ENCODE assay signal across 29 mouse cellular contexts in genomic region chr10:80445052-80445451, GRCm38 (mm10). TPM values are rescaled to one million over a fixed set of nuclear protein-coding genes. Genes with fewer than 3 reads are reported as not detected.
DNase-seq lines count a peak whose midpoint lies in the region; ATAC-seq lines count a peak whose summit lies in the region.
"Had no signal": no experiment of that assay in that cellular context is flagged by ENCODE, and none has a peak within 500 bp of the region (broad histone marks: within the 10 kb centered on the region; RNA-seq: fewer than 3 reads in every experiment).

No protein-coding gene starts in this region.

- peaks cover 12% of the 10 kb centered on the region for H3K4me1 ChIP-seq in hindbrain, embryonic 12.5 days
- peaks cover 33% of the 10 kb centered on the region for H3K4me1 ChIP-seq in hindbrain, embryonic 10.5 days (replicated peaks)
- peaks cover 7% of the 10 kb centered on the region for H3K4me1 ChIP-seq in midbrain, embryonic 13.5 days (replicated peaks)
- H3K4me1 ChIP-seq in midbrain, embryonic 11.5 days (ENCODE audit: control insufficient read depth, insufficient read depth, low read length): peaks cover 4% of the 10 kb centered on the region; the same call in 1 of the 2 replicates
- H3K4me1 ChIP-seq in embryonic facial prominence, embryonic 14.5 days (ENCODE audit: control insufficient read depth, insufficient read depth, low read length): no peaks in the 10 kb centered on the region

- 43% methylated on average over 1 of the region's 1 CpGs for WGBS in hindbrain, embryonic 12.5 days
- 42% methylated on average over 1 of the region's 1 CpGs for WGBS in hindbrain, embryonic 10.5 days
- 50% methylated on average over 1 of the region's 1 CpGs for WGBS in midbrain, embryonic 13.5 days
- 59% methylated on average over 1 of the region's 1 CpGs for WGBS in midbrain, embryonic 11.5 days
- 43% methylated on average over 1 of the region's 1 CpGs for WGBS in embryonic facial prominence, embryonic 14.5 days

- H3K4me2 ChIP-seq in hindbrain, embryonic 12.5 days (replicated peaks): no peak overlapping the region
- H3K4me2 ChIP-seq in midbrain, embryonic 13.5 days (replicated peaks): no peak overlapping the region
- no peak overlapping the region for H3K4me2 ChIP-seq in midbrain, embryonic 11.5 days
- H3K4me2 ChIP-seq in embryonic facial prominence, embryonic 14.5 days (ENCODE audit: low read depth, low read length): no peak overlapping the region
- H3K4me2 ChIP-seq: forebrain, embryonic 15.5 days; heart, embryonic 13.5 days; hindbrain, embryonic 14.5 days; stomach, embryonic 15.5 days had no signal

- peak; percentile 45 to 46 for DNase-seq in cerebellum, postnatal 10 days
- no peak for DNase-seq in cerebellum, adult 8-10 months
- DNase-seq in hindbrain, embryonic 10.5 days (ENCODE audit: low spot score): no peak
- DNase-seq in midbrain, embryonic 11.5 days (ENCODE audit: low spot score, missing footprints): no peak
- DNase-seq in embryonic facial prominence, embryonic 14.5 days (ENCODE audit: low spot score): no peak
- DNase-seq: cerebellum, adult 11-12 months; gastrocnemius, postnatal 25 days; heart, adult 18-20 months; heart, postnatal 36 days; kidney, adult 2 months; kidney, postnatal 36 days; lung, adult 2 months; right cerebral cortex, postnatal 25 days; thymus, adult 2 months had no signal

- H3K9ac ChIP-seq in hindbrain, embryonic 12.5 days: 0 out of 2 replicates have a peak overlapping the region, but pooled peaks have one; percentile 50
- peak overlapping the region; percentile 36; the same call in 1 of the 2 replicates for H3K9ac ChIP-seq in midbrain, embryonic 13.5 days (replicated peaks)
- H3K9ac ChIP-seq in midbrain, embryonic 11.5 days (ENCODE audit: low read length): no peak overlapping the region
- 0 out of 2 replicates have a peak overlapping the region, but pooled peaks have one; percentile 23 for H3K9ac ChIP-seq in embryonic facial prominence, embryonic 14.5 days (ENCODE audit: low read depth, low read length)
- H3K9ac ChIP-seq: forebrain, embryonic 15.5 days; liver, embryonic 14.5 days; stomach, embryonic 15.5 days had no signal

- no peaks in the 10 kb centered on the region for H3K36me3 ChIP-seq in hindbrain, embryonic 12.5 days
- H3K36me3 ChIP-seq in hindbrain, embryonic 10.5 days: no peaks in the 10 kb centered on the region
- H3K36me3 ChIP-seq in midbrain, embryonic 13.5 days: no peaks in the 10 kb centered on the region
- no peaks in the 10 kb centered on the region for H3K36me3 ChIP-seq in midbrain, embryonic 11.5 days (ENCODE audit: control insufficient read depth, insufficient read depth, low read length)
- no peaks in the 10 kb centered on the region for H3K36me3 ChIP-seq in embryonic facial prominence, embryonic 14.5 days (ENCODE audit: control insufficient read depth, insufficient read depth, low read length)
- H3K36me3 ChIP-seq: forebrain, embryonic 15.5 days; heart, embryonic 13.5 days; midbrain, embryonic 10.5 days; stomach, embryonic 15.5 days had no signal

- no peak for ATAC-seq in hindbrain, embryonic 12.5 days (ENCODE audit: low FRiP score)
- no peak for ATAC-seq in midbrain, embryonic 13.5 days
- no peak for ATAC-seq in midbrain, embryonic 11.5 days (ENCODE audit: low FRiP score)
- ATAC-seq in embryonic facial prominence, embryonic 14.5 days (ENCODE audit: low read depth): no peak
- ATAC-seq: Patski had no signal

- no peak overlapping the region for H3K4me3 ChIP-seq in hindbrain, embryonic 12.5 days
- H3K4me3 ChIP-seq in hindbrain, embryonic 10.5 days: no peak overlapping the region
- no peak overlapping the region for H3K4me3 ChIP-seq in midbrain, embryonic 13.5 days (replicated peaks)
- no peak overlapping the region for H3K4me3 ChIP-seq in midbrain, embryonic 11.5 days (ENCODE audit: low read depth, low read length)
- H3K4me3 ChIP-seq in embryonic facial prominence, embryonic 14.5 days (ENCODE audit: low read depth, low read length): no peak overlapping the region
- H3K4me3 ChIP-seq: forebrain, embryonic 15.5 days; heart, embryonic 13.5 days; layer of hippocampus, adult 2 months; left cerebral cortex, adult 2 months; midbrain, embryonic 10.5 days; myocyte; stomach, embryonic 15.5 days had no signal

- peaks cover 52% of the 10 kb centered on the region for H3K27me3 ChIP-seq in hindbrain, embryonic 12.5 days
- H3K27me3 ChIP-seq in hindbrain, embryonic 10.5 days (ENCODE audit: insufficient read depth, poor library complexity, severe bottlenecking): peaks cover 54% of the 10 kb centered on the region
- H3K27me3 ChIP-seq in midbrain, embryonic 13.5 days: peaks cover 34% of the 10 kb centered on the region
- H3K27me3 ChIP-seq in midbrain, embryonic 11.5 days (ENCODE audit: control insufficient read depth, insufficient read depth, low read length): no peaks in the 10 kb centered on the region
- peaks cover 6% of the 10 kb centered on the region; the same call in 1 of the 2 replicates for H3K27me3 ChIP-seq in embryonic facial prominence, embryonic 14.5 days (replicated peaks; ENCODE audit: control insufficient read depth, insufficient read depth, low read length)
- H3K27me3 ChIP-seq: Patski had no signal

- no peaks in the 10 kb centered on the region for H3K9me3 ChIP-seq in hindbrain, embryonic 12.5 days (replicated peaks)
- no peaks in the 10 kb centered on the region for H3K9me3 ChIP-seq in hindbrain, embryonic 10.5 days
- no peaks in the 10 kb centered on the region for H3K9me3 ChIP-seq in midbrain, embryonic 13.5 days
- no peaks in the 10 kb centered on the region for H3K9me3 ChIP-seq in midbrain, embryonic 11.5 days (ENCODE audit: control insufficient read depth, low read length)
- no peaks in the 10 kb centered on the region for H3K9me3 ChIP-seq in embryonic facial prominence, embryonic 14.5 days (ENCODE audit: control insufficient read depth, low read length)
- H3K9me3 ChIP-seq: forebrain, embryonic 15.5 days; heart, embryonic 13.5 days; midbrain, embryonic 10.5 days; stomach, embryonic 15.5 days had no signal

- H3K27ac ChIP-seq in hindbrain, embryonic 12.5 days: no peak overlapping the region
- no peak overlapping the region for H3K27ac ChIP-seq in hindbrain, embryonic 10.5 days
- no peak overlapping the region for H3K27ac ChIP-seq in midbrain, embryonic 13.5 days
- H3K27ac ChIP-seq in midbrain, embryonic 11.5 days (ENCODE audit: low read depth, low read length): no peak overlapping the region
- H3K27ac ChIP-seq in embryonic facial prominence, embryonic 14.5 days (replicated peaks; ENCODE audit: low read depth, low read length): no peak overlapping the region
- H3K27ac ChIP-seq: forebrain, embryonic 15.5 days; heart, embryonic 13.5 days; hindbrain, embryonic 14.5 days; layer of hippocampus, adult 2 months; left cerebral cortex, adult 2 months; liver, embryonic 14.5 days; macrophage; midbrain, embryonic 10.5 days; stomach, embryonic 15.5 days had no signal

RNA-seq across cellular contexts. Expression of gene Tcf3, which starts 11.6 kb away (rescaled TPM):
- 176 and 178 TPM in 2 replicates for polyA plus RNA-seq in hindbrain, embryonic 12.5 days (2016; fragmentation: Nextera tagmentation; extraction: Ambion mirVana)
- polyA plus RNA-seq in hindbrain, embryonic 10.5 days (2016; fragmentation: Nextera tagmentation; extraction: Ambion mirVana): 191 and 198 TPM in 2 replicates
- 67.7 and 82.3 TPM in 2 replicates for polyA plus RNA-seq in midbrain, embryonic 13.5 days (2015; fragmentation: Nextera tagmentation; extraction: Ambion mirVana)
- 135 and 154 TPM in 2 replicates for polyA plus RNA-seq in midbrain, embryonic 11.5 days (2014; fragmentation: Nextera tagmentation; extraction: Ambion mirVana)
- 93.7 and 112 TPM in 2 replicates for polyA plus RNA-seq in embryonic facial prominence, embryonic 14.5 days (2014; fragmentation: Nextera tagmentation; extraction: Ambion mirVana)

RNA-seq across cellular contexts. Expression of gene Uqcr11, which starts 38.4 kb away (rescaled TPM):
- 312 and 406 TPM in 2 replicates for polyA plus RNA-seq in hindbrain, embryonic 12.5 days (2016; fragmentation: Nextera tagmentation; extraction: Ambion mirVana)
- polyA plus RNA-seq in hindbrain, embryonic 10.5 days (2016; fragmentation: Nextera tagmentation; extraction: Ambion mirVana): 648 and 654 TPM in 2 replicates
- 518 and 572 TPM in 2 replicates for polyA plus RNA-seq in midbrain, embryonic 13.5 days (2015; fragmentation: Nextera tagmentation; extraction: Ambion mirVana)
- polyA plus RNA-seq in midbrain, embryonic 11.5 days (2014; fragmentation: Nextera tagmentation; extraction: Ambion mirVana): 404 and 476 TPM in 2 replicates
- polyA plus RNA-seq in embryonic facial prominence, embryonic 14.5 days (2014; fragmentation: Nextera tagmentation; extraction: Ambion mirVana): 751 and 879 TPM in 2 replicates

RNA-seq across cellular contexts. Expression of gene Mbd3, which starts 45.7 kb away (rescaled TPM):
- polyA plus RNA-seq in hindbrain, embryonic 12.5 days (2016; fragmentation: Nextera tagmentation; extraction: Ambion mirVana): 275 and 296 TPM in 2 replicates
- polyA plus RNA-seq in hindbrain, embryonic 10.5 days (2016; fragmentation: Nextera tagmentation; extraction: Ambion mirVana): 341 and 365 TPM in 2 replicates
- polyA plus RNA-seq in midbrain, embryonic 13.5 days (2015; fragmentation: Nextera tagmentation; extraction: Ambion mirVana): 243 and 257 TPM in 2 replicates
- 222 and 252 TPM in 2 replicates for polyA plus RNA-seq in midbrain, embryonic 11.5 days (2014; fragmentation: Nextera tagmentation; extraction: Ambion mirVana)
- 164 and 186 TPM in 2 replicates for polyA plus RNA-seq in embryonic facial prominence, embryonic 14.5 days (2014; fragmentation: Nextera tagmentation; extraction: Ambion mirVana)

RNA-seq across cellular contexts. Expression of gene Onecut3, which starts 49.6 kb away (rescaled TPM):
- 1.7 and 2.3 TPM in 2 replicates for polyA plus RNA-seq in hindbrain, embryonic 12.5 days (2016; fragmentation: Nextera tagmentation; extraction: Ambion mirVana)
- 1.1 and 2.0 TPM in 2 replicates for polyA plus RNA-seq in hindbrain, embryonic 10.5 days (2016; fragmentation: Nextera tagmentation; extraction: Ambion mirVana)
- polyA plus RNA-seq in midbrain, embryonic 13.5 days (2015; fragmentation: Nextera tagmentation; extraction: Ambion mirVana): 2.6 and 3.0 TPM in 2 replicates
- 2.7 and 2.8 TPM in 2 replicates for polyA plus RNA-seq in midbrain, embryonic 11.5 days (2014; fragmentation: Nextera tagmentation; extraction: Ambion mirVana)
- polyA plus RNA-seq in embryonic facial prominence, embryonic 14.5 days (2014; fragmentation: Nextera tagmentation; extraction: Ambion mirVana): not detected in 2 replicates
- polyA plus RNA-seq: cortical plate, adult 2 months; heart, embryonic 13.5 days; kidney, adult 2 months; kidney, embryonic 16.5 days; lung, adult 2 months; macrophage; myocyte; Patski had no signal

RNA-seq across cellular contexts. Expression of gene Mex3d, which starts 57.6 kb away (rescaled TPM):
- polyA plus RNA-seq in hindbrain, embryonic 12.5 days (2016; fragmentation: Nextera tagmentation; extraction: Ambion mirVana): 21.4 and 24.8 TPM in 2 replicates
- polyA plus RNA-seq in hindbrain, embryonic 10.5 days (2016; fragmentation: Nextera tagmentation; extraction: Ambion mirVana): 7.2 and 8.8 TPM in 2 replicates
- 15.9 and 18.6 TPM in 2 replicates for polyA plus RNA-seq in midbrain, embryonic 13.5 days (2015; fragmentation: Nextera tagmentation; extraction: Ambion mirVana)
- 11.8 and 12.4 TPM in 2 replicates for polyA plus RNA-seq in midbrain, embryonic 11.5 days (2014; fragmentation: Nextera tagmentation; extraction: Ambion mirVana)
- polyA plus RNA-seq in embryonic facial prominence, embryonic 14.5 days (2014; fragmentation: Nextera tagmentation; extraction: Ambion mirVana): 6.2 and 6.4 TPM in 2 replicates

Comparison
In these comparisons a context has a peak if more than half of its experiments do, and no peak if none do; other contexts are left out.
1. DNase-seq: peak in cerebellum, postnatal 10 days (2 of 2); none in cerebellum, adult 8-10 months (single experiment), hindbrain, embryonic 10.5 days (single experiment), midbrain, embryonic 11.5 days (single experiment) and embryonic facial prominence, embryonic 14.5 days (single experiment).